Mouse (Mus musculus): ENCODE data around the gene Lmna.
A peak's percentile ranks its signal among the peaks of the same experiment; 100 is the strongest.

The Lmna gene

DNA sequence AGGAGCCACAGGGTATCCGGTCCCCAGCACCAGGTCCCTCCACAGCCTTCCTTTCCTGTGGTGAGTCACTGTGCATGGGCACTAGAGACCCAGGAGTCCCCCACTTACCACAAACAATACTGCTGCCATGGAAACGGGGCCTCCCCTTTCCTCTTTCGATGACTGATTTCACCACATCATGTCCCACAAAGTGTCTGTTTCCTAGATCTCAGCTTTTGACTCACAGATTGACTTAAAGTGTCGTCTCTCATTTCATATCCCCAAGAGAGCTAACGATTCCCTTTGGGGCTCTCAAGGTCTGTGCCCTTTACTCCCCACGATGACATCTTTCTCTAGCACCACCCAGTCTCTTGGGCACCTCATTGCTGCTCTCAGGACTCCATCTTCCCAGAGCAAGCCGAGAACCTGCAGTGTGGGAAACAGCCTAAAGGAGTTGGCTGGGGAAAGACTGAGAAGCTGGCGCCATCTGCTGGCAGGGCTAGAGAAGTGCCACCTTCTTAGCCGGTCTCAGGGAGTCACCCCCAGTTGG lies 12.1 kb upstream of the Lmna start:
- DNase-seq (ENCODE audit: low spot score in 2 of 2) = peak in 1 of 2 experiments; percentile 62

GRCm38 (mm10) chr3:88521156-88521555 lies 11.4 kb upstream of the Lmna start:
- DNase-seq (ENCODE audit: low spot score in 2 of 2) = no peak

DNA sequence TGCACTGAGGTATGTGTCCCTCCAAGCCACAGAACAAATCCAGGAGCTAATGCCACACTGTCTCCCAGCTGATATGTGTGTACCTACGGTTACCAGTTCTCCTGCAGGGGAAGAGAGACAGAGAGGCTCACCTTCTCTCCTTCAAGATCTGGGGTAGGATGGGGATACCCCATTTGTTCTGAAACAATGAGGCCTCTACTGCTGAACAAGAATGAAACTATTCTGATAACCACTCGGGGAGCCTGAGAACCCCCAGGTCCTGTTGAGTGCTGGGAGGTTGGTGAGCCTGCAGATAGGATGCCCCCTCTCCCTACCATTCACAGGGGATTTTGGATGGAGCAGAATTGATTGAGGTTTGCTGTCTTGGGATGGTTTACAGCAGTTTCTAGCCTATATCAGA lies 10.3 kb upstream of the Lmna start:
- no peak for DNase-seq (ENCODE audit: low spot score in 2 of 2)

GRCm38 (mm10) chr3:88518411-88518810 lies 8.7 kb upstream of the Lmna start:
- DNase-seq (ENCODE audit: low spot score in 2 of 2) = no peak

- no peak for DNase-seq (ENCODE audit: low spot score in 2 of 2)
Measured at GRCm38 (mm10) chr3:88516407-88516806, 6.7 kb upstream of the Lmna start.

DNA sequence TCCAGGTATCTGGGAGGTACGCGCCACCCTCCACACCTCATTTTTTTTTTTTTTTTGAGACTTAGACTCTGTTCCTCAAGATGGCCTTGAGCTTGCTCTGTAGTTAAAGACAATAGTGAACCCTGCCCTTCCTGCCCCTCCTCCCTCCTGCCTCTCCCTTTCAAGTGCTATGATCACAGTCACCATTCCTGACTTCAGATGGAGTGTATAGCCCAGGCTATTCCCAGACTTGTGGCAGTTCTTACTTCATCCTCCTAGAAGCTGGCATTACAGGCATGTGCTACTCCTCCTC lies 5.3 kb upstream of the Lmna start:
- no peak for DNase-seq (ENCODE audit: low spot score in 2 of 2)

DNA sequence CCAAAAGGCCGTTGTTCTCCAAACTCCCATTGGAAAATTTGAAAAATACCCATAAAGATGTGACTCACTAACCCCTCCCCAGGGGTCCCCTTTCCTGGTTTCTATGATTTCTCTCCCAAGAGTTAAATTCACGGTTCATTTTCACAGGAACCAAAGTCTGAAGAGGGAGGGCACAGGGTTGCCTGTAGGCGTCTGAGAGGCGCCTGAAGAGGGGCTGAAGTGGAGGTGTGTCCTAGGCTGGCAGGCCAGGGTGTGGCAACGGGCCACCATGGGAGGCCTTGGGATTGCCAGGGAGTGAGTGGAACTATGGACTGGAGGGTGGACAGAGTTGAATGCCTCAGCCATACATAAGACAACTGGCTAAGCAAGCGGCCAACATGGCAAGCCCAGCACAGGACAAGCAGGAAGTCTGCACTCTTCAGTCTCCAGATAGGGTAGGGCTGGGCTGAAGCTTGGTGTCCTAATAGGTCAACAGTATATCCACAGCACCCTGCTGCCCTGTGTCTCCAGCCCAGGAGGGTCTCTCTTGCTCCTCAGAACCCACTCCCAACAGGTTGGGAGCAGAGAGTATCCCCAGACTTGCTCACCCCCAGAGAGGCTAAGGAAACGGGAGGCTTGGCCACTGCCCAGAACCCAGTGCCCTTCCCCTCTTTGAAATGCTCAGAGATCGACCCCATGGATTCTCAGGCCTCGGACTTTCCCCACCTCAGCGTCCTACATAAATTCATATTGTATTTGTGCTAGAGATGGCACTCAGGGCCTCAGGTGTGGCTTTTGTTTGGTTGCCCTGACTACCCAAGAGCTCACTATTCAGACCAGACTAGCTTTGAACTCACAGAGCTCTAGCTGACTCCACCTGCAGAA lies 4.7 kb upstream of the Lmna start:
- DNase-seq (ENCODE audit: low spot score in 2 of 2) = no peak

GRCm38 (mm10) chr3:88513546-88514115 lies 3.9 kb upstream of the Lmna start:
- no peak for DNase-seq (ENCODE audit: low spot score in 2 of 2)

GRCm38 (mm10) chr3:88512896-88513545 lies 3.3 kb upstream of the Lmna start:
- no peak for DNase-seq (ENCODE audit: low spot score in 2 of 2)

GRCm38 (mm10) chr3:88512141-88512895 lies 2.6 kb upstream of the Lmna start:
- no peak for DNase-seq (ENCODE audit: low spot score in 2 of 2)

GRCm38 (mm10) chr3:88511559-88511958 lies 1.8 kb upstream of the Lmna start:
- no peak for DNase-seq (ENCODE audit: low spot score in 2 of 2)

- DNase-seq (ENCODE audit: low spot score in 2 of 2) = no peak
Measured at GRCm38 (mm10) chr3:88510421-88511289, 899 bp upstream of the Lmna start.

GRCm38 (mm10) chr3:88509250-88509649 lies 506 bp downstream of the Lmna start:
- DNase-seq (ENCODE audit: low spot score in 2 of 2) = no peak

- DNase-seq (ENCODE audit: low spot score in 2 of 2) = no peak
Measured at GRCm38 (mm10) chr3:88505765-88506164, 4.0 kb downstream of the Lmna start.

GRCm38 (mm10) chr3:88505081-88505480 lies 4.7 kb downstream of the Lmna start:
- no peak for DNase-seq (ENCODE audit: low spot score in 2 of 2)

DNA sequence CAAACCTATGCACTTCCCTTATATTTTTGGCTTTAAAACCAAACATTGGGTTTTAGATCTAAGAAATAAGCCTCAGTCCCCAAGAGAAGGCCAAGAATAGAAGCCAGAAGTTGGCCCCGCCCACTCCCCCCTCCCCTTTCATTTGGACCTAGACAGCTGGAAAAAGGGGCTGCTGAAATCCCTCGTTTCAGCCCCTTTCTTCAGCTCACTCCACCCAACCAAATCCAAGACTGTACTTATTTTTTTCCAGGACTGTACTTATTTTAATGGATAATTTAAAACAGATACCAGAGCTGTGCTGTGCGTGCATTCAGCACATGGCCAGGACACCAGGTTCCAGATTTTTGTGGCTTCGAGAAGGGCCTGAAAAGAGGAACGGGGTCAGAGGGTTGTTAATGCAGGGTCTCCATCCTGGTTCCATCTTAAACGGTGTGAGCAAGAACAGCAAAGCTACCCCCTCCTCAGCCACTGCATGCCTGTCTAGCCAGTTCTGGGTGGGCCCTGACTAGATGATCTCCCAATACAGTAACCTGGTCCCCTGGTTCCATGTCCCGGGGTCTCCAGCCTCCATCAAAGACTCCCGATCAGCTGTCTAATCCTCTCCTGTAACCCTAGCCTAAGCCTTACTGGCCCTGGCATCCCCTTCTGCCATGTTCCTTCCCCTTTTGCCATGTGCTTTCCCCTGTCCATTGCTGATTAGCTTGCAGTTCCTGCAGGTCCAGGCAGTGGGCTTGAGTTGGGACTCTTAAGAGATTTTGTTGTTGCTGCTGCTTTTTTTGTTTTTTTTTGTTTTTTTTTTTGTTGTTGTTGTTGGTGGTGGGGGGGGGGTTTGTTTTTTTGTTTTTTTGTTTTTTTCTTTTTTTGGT lies 5.6 kb downstream of the Lmna start:
- no peak for DNase-seq (ENCODE audit: low spot score in 2 of 2)

- no peak for DNase-seq (ENCODE audit: low spot score in 2 of 2)
Measured at GRCm38 (mm10) chr3:88503505-88503863, 6.3 kb downstream of the Lmna start.

DNA sequence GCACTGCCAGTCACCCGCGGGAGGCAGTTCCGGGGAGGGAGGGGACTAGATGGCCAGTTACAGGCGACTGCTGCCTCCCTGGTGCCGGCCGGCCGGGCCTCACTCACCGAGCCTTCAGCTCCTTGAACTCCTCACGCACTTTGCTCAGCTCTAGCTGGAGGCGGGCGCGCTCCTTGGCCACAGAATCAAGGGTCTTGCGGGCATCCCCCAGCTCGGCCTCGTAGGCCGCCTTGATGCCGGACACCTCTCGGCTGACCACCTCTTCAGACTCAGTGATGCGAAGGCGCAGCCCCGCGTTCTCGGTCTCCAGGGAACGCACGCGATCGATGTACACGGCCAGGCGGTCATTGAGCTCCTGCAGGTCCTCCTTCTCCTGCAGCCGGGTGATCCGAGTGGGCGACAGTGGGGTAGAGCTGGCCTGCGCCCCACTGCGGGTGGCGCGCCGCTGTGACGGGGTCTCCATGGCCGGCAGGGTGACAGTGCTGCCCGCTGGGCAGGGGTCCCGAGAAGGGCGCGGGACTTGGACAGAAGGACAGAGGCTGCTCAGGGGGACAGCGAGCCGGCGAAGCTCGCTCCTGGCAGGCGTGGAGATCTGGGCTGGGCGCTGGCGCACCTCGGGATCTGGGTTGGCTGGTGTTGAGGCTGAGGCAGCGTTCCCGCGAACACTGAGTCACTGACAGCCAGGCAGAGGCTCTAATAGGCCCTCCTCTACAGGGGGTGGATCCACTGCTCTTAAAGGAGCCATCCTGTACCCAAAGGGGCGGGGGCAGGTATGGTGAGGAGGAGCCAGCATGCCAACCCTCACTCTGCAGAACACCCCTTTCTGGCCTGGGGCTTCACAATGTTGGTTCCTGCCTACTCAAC lies 6.9 kb downstream of the Lmna start:
- DNase-seq (ENCODE audit: low spot score in 2 of 2) = peak; percentile 71 to 75

DNA sequence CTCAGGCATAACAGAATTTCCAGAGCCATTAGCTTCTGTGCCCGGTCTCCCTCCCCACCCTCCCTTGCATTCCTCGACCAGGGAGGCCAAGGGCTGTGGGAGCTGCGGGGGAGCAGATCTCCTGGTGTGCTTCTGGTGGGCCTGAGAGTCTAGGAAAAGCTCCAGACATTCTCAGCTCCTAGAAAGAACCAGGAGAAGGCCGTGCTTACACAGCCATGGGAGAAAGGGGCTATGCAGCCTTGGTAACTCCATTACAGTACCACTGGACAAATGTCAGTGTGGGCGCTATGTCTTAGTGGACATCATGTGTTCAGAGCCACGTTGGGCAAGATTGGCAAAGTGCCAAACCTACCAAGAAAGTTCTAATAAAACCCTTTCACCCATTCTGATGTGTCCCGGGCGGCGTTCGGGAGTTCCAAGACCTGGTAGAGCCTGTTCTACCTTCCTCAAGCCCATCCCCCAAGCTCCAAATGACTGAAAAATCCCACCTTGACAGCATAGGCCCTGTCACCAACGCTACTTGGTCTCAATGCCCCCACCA lies 7.7 kb downstream of the Lmna start:
- DNase-seq (ENCODE audit: low spot score in 2 of 2) = no peak
